Mouse (Mus musculus) ES-E14 (cell line): ENCODE measurements around the gene Tlr5.

Experiments
- CHD2 ChIP-seq: IDR thresholded peaks from 2 replicates; pipeline ENCODE4 v1.6.1; 2014; ENCODE audit warnings: mild to moderate bottlenecking, low read depth, low read length, inconsistent platforms
- MAFK ChIP-seq: IDR thresholded peaks from 2 replicates; pipeline ENCODE4 v1.6.1; 2014; ENCODE audit warnings: mild to moderate bottlenecking, low read depth, low read length, inconsistent platforms; ENCODE audit not compliant: insufficient read depth

DNA sequence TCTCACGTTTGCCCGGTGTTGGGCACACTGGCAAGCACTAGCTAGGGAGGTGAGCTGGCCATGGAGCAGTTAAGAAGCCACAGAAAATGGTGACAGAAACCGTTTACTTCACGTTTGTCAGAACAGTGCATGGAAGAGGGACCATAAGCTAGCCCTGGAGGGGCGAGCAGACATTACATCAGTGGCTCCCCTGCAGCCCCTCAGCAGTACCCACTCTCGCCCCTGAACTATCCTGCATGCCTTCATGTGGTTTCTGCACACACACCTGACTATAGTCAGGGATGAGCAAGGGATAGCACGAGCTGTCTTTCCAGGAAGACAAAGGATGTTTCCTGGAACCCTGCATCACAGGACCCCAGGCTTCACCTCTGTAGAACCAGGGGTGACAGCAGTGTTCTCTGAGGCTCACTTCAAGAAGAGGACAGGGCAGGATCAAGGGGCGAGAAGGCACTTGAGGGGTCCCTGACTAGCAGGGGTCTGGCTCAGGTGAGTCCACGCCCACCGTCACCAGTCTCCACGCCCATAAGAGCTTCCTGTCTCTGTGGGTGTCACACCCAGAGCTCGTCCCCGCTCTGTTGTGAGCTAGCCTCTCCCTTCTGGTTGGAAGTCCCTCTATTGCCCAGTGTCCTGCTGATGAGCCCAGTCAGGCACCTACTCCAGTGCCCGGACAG is 35.6 kb downstream of the Tlr5 start:
- TF ChIP-seq CHD2 (no peak), MAFK (no peak)
